Mouse (Mus musculus) macrophage (primary cell): ENCODE results near the gene Myl9. TPM values are rescaled to one million over a fixed set of nuclear protein-coding genes. Genes with fewer than 3 reads are reported as not detected.
"Not testable (repeated sequence)": the region's sequence is repeated elsewhere in the genome, so short reads cannot be mapped to it uniquely, and the experiment has no call there.

Source experiments
- H3K27ac ChIP-seq: fragments of 350-480 bp; formaldehyde crosslinking; 2 replicates; pipeline ENCODE4 v1.9.0; 2021
- H3K36me3 ChIP-seq: fragments of 350-480 bp; formaldehyde crosslinking; 2 replicates; pipeline ENCODE4 v1.9.0; 2021; ENCODE audit errors: inconsistent target
- H3K4me3 ChIP-seq: fragments of 350-480 bp; formaldehyde crosslinking; 2 replicates; pipeline ENCODE4 v1.9.0; 2021; ENCODE audit errors: inconsistent target
- H3K79me2 ChIP-seq: fragments of 350-480 bp; formaldehyde crosslinking; 2 replicates; pipeline ENCODE4 v1.9.0; 2021; ENCODE audit errors: inconsistent target
- WGBS: methylation state at CpG from one replicate; pipeline ENCODE4 v1.1.7; 2026; ENCODE audit warnings: inconsistent platforms; ENCODE audit not compliant: missing documents; 5-methylcytosine and 5-hydroxymethylcytosine counted together
- polyA plus RNA-seq: library from polyadenylated mRNA; stranded (reverse); fragments of 250-400 nt; gene quantifications from 3 replicates; pipeline ENCODE4 v1.2.4, GENCODE M21; 2018; ENCODE audit warnings: inconsistent platforms

Myl9 gene
- polyA plus RNA-seq, 1 experiment from 2014 or later: not detected

DNA sequence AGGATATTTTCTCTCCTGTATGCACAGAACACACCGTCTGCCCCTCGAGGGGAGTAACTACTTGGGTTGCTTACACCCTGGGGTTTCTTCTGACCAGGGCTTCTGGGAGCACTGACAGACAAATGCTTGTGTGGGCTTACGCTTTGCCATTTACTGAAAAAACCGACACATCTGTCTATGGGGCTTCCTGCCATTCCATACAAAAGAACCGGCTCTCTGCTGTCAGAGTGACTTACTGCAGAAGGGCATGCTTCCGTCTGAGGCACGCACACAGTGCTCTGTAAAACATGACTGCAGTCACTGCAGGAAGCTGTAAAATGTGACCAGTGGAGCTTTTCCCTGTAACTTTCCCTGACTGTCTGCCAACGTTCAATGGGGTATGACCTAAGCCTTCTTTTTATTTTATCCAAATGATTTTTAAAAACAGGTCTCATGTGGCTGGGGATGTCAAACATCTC lies 39.2 kb downstream of the Myl9 start:
- Histone ChIP-seq H3K36me3 (no peaks in the 10 kb centered on the region), H3K79me2 (no peaks in the 10 kb centered on the region), H3K27ac (no peak overlapping the region), H3K4me3 (no peak overlapping the region)
- WGBS: 15% methylated on average over 8 of the region's 8 CpGs

DNA sequence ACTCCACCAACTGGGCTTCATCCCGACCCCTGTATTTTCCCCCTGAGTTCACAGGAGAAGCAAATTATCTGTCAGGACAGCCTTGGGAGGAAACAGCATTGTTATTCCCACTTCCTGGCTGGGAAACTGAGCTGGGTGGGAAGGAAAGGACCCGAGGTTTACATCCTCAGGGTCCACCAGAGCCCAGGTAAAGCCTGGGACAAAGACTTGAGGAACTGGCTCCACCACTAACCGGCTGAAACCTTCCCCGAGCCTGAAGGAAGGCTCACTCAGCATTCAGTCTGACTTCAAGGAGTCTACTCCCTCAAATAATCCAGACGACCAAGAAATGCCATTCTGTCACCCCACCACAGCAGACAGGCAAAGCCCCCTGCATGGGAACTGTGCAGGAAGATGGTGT lies 39.7 kb downstream of the Myl9 start:
- Histone ChIP-seq H3K4me3 (no peak overlapping the region), H3K36me3 (no peaks in the 10 kb centered on the region), H3K79me2 (no peaks in the 10 kb centered on the region), H3K27ac (no peak overlapping the region)
- WGBS: 43% methylated on average over 5 of the region's 5 CpGs

DNA sequence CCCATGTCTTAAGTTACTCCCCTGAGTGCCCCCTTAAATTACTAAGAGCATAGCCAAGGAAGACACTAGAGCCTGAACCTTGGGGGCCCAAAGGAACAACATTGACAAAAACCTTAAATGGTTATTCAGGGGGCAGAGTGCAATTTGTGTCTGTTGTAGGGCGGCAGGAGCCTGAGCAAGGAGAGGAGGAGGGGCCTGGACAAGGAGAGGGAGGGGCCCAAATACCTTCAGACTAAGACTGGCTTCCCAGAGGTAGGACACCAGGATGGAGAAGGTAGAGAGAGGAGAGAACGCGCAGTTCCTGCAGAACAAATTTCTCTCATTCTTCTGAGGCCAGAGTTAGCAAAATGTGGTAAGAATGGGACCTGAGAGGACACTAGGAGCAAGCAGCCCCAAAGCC lies 40.2 kb downstream of the Myl9 start:
- no peaks in the 10 kb centered on the region for H3K36me3 ChIP-seq
- H3K4me3 ChIP-seq: no peak overlapping the region
- H3K79me2 ChIP-seq: no peaks in the 10 kb centered on the region
- 100% methylated on average over 2 of the region's 3 CpGs for WGBS
- no peak overlapping the region for H3K27ac ChIP-seq

DNA sequence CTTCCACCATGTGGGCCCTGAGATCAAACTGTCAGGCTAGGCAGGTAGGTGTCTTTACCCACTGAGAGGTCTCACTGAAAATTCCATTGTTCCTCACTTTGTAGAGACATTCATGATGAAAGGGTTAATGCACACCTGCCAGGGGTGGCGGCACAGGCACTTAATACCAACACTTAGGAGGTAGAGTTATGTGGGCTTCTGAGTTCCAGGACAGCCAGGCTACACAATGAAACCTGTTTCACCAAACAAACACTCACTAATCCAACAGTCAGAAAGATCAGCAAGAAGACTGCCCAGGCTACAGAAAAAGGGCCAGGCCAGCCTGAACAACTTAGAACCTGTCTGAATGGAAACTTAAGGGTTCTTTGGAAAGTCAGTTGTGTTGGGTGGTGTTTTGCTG lies 40.9 kb downstream of the Myl9 start:
- WGBS: 100% methylated on average over 1 of the region's 1 CpGs
- H3K79me2 ChIP-seq: no peaks in the 10 kb centered on the region
- H3K27ac ChIP-seq: no peak overlapping the region
- no peak overlapping the region for H3K4me3 ChIP-seq
- H3K36me3 ChIP-seq: no peaks in the 10 kb centered on the region

DNA sequence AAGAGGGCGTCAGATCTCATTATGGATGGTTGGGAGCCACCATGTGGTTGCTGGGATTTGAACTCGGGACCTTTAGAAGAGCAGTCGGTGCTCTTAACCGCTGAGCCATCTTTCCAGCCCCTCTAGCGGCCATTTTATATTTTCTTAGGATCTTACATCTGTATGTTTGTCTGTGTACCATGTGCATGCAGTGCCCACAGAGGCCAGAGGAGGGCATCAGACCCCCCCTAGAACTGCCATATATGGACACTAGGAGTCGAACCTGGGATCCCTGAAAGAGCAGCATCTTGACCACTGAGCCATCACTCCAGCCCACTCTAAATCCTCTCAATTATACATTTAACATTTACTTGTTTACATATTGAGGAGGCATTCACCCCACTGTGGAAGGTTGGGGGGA lies 49.9 kb downstream of the Myl9 start:
- not testable (repeated sequence) for H3K36me3 ChIP-seq, H3K27ac ChIP-seq, H3K79me2 ChIP-seq, H3K4me3 ChIP-seq
- 89% methylated on average over 4 of the region's 6 CpGs for WGBS

Other genes starting within 250 kb of the Myl9 start
- 11.6 to 19.9 TPM (median 16.4 TPM) in 3 replicates for gene Aar2, start 227.8 kb upstream of the Myl9 start, polyA plus RNA-seq
- gene Dlgap4, start 161.7 kb upstream of the Myl9 start, polyA plus RNA-seq: 57.8 to 88.0 TPM (median 62.8 TPM) in 3 replicates
- gene Tgif2, start 64.6 kb downstream of the Myl9 start, polyA plus RNA-seq: 0.11 to 0.33 TPM in 2 of 3 replicates, not detected in the other
- gene 4930518I15Rik, start 82.5 kb downstream of the Myl9 start, polyA plus RNA-seq: 0.72 to 2.6 TPM (median 0.75 TPM) in 3 replicates
- gene Rab5if, start 87.7 kb downstream of the Myl9 start, polyA plus RNA-seq: 108 to 213 TPM (median 184 TPM) in 3 replicates
- gene Sla2, start 111.8 kb downstream of the Myl9 start, polyA plus RNA-seq: 0.12 to 0.23 TPM in 2 of 3 replicates, not detected in the other
- 24.2 to 37.2 TPM (median 32.1 TPM) in 3 replicates for gene Ndrg3, start 216.6 kb downstream of the Myl9 start, polyA plus RNA-seq
- gene Dsn1, start 231.7 kb downstream of the Myl9 start, polyA plus RNA-seq: 3.3 to 6.5 TPM (median 3.4 TPM) in 3 replicates